Mouse (Mus musculus) limb, embryonic 13.5 days (tissue): ENCODE data around the gene Tcp10a. TPM values are rescaled to one million over a fixed set of nuclear protein-coding genes. Genes with fewer than 3 reads are reported as not detected.
A peak's percentile ranks its signal among the peaks of the same experiment; 100 is the strongest.
"Not testable (repeated sequence)": the region's sequence is repeated elsewhere in the genome, so short reads cannot be mapped to it uniquely, and the experiment has no call there.

Source experiments
- ATAC-seq: fragments of 200-750 bp; cut with Nextera tagmentation; 2 replicates; pipeline ENCODE4 v1.8.0; 2017; ENCODE audit warnings: low read depth, moderate number of reproducible peaks, moderate TSS enrichment; ENCODE audit not compliant: low FRiP score
- H3K27ac ChIP-seq: fragments of 300-500 bp; sonication (generic); 2 replicates; pipeline ENCODE4 v1.5.1; 2015; ENCODE audit warnings: inconsistent platforms, mild to moderate bottlenecking, moderate library complexity
- H3K27me3 ChIP-seq: fragments of 300-500 bp; sonication (generic); 2 replicates; pipeline ENCODE4 v1.6.1; 2015; ENCODE audit warnings: mild to moderate bottlenecking, inconsistent platforms
- H3K36me3 ChIP-seq: fragments of 300-500 bp; sonication (generic); 2 replicates; pipeline ENCODE4 v1.6.1; 2015; ENCODE audit warnings: inconsistent platforms, mild to moderate bottlenecking, moderate library complexity
- H3K4me1 ChIP-seq: fragments of 300-500 bp; sonication (generic); 2 replicates; pipeline ENCODE4 v1.6.1; 2015; ENCODE audit warnings: inconsistent platforms
- H3K4me2 ChIP-seq: fragments of 300-500 bp; sonication (generic); replicated peaks from 2 replicates; pipeline ENCODE4 v1.6.1; 2015; ENCODE audit warnings: inconsistent platforms, mild to moderate bottlenecking, moderate library complexity
- H3K4me3 ChIP-seq: fragments of 300-500 bp; sonication (generic); 2 replicates; pipeline ENCODE4 v1.5.1; 2015; ENCODE audit warnings: moderate library complexity, mild to moderate bottlenecking, inconsistent platforms
- H3K9ac ChIP-seq: fragments of 300-500 bp; sonication (generic); 2 replicates; pipeline ENCODE4 v1.6.1; 2015; ENCODE audit warnings: mild to moderate bottlenecking, inconsistent platforms
- H3K9me3 ChIP-seq: fragments of 300-500 bp; sonication (generic); 2 replicates; pipeline ENCODE4 v1.6.1; 2016; ENCODE audit warnings: inconsistent platforms
- WGBS: fragments of 180-500 bp; shearing (Covaris S2); methylation state at CpG from one replicate; pipeline ENCODE4 v1.1.7; 2015; 5-methylcytosine and 5-hydroxymethylcytosine counted together
- polyA plus RNA-seq: library from polyadenylated mRNA; unstranded; fragments of >200 nt; fragmentation: Nextera tagmentation; extraction: Ambion mirVana; gene quantifications from 2 replicates; pipeline ENCODE4 v1.2.1, GENCODE M21; 2015

Tcp10a gene
- polyA plus RNA-seq, result not detected in 2 replicates

GRCm38 (mm10) chr17:7324346-7324745 is at the start of gene Tcp10a:
Gene Tcp10a (plus strand): TSS chr17:7324646.
- H3K36me3 ChIP-seq, ATAC-seq, H3K4me3 ChIP-seq, H3K4me1 ChIP-seq, H3K4me2 ChIP-seq, H3K27me3 ChIP-seq, H3K27ac ChIP-seq, H3K9me3 ChIP-seq, H3K9ac ChIP-seq: not testable (repeated sequence)
- 92% methylated on average over 5 of the region's 5 CpGs for WGBS

- H3K4me3 ChIP-seq, result no peak overlapping the region
- no peaks in the 10 kb centered on the region for H3K4me1 ChIP-seq
- no peaks in the 10 kb centered on the region for H3K9me3 ChIP-seq
- H3K4me2 ChIP-seq, result no peak overlapping the region
- H3K27ac ChIP-seq, result no peak overlapping the region
- H3K9ac ChIP-seq, result no peak overlapping the region
- 93% methylated on average over 15 of the region's 15 CpGs for WGBS
- ATAC-seq, result no peak
- H3K27me3 ChIP-seq, result no peaks in the 10 kb centered on the region
- H3K36me3 ChIP-seq, result peaks cover 50% of the 10 kb centered on the region
These were observed 45.7 kb upstream of the Tcp10a start for GRCm38 (mm10) chr17:7278702-7279242.

GRCm38 (mm10) chr17:7279251-7279650 is 45.2 kb upstream of the Tcp10a start:
- Histone ChIP-seq H3K4me3 (no peak overlapping the region), H3K4me1 (no peaks in the 10 kb centered on the region), H3K9ac (no peak overlapping the region), H3K27ac (no peak overlapping the region), H3K36me3 (peaks cover 51% of the 10 kb centered on the region), H3K9me3 (no peaks in the 10 kb centered on the region), H3K27me3 (no peaks in the 10 kb centered on the region), H3K4me2 (no peak overlapping the region)
- WGBS, result 91% methylated on average over 9 of the region's 9 CpGs
- no peak for ATAC-seq

GRCm38 (mm10) chr17:7284297-7284910 is 40.0 kb upstream of the Tcp10a start:
- no peak for ATAC-seq
- Histone ChIP-seq H3K9ac (no peak overlapping the region), H3K4me3 (no peak overlapping the region), H3K4me2 (no peak overlapping the region), H3K27me3 (no peaks in the 10 kb centered on the region), H3K4me1 (no peaks in the 10 kb centered on the region), H3K36me3 (peaks cover 44% of the 10 kb centered on the region), H3K9me3 (no peaks in the 10 kb centered on the region), H3K27ac (no peak overlapping the region)
- 82% methylated on average over 8 of the region's 8 CpGs for WGBS

- peaks cover 45% of the 10 kb centered on the region for H3K36me3 ChIP-seq
- no peak overlapping the region for H3K4me3 ChIP-seq
- H3K9ac ChIP-seq, result no peak overlapping the region
- WGBS, result 85% methylated on average over 12 of the region's 12 CpGs
- no peak overlapping the region for H3K27ac ChIP-seq
- H3K9me3 ChIP-seq, result no peaks in the 10 kb centered on the region
- no peaks in the 10 kb centered on the region for H3K4me1 ChIP-seq
- no peak overlapping the region for H3K4me2 ChIP-seq
- ATAC-seq, result no peak
- H3K27me3 ChIP-seq, result no peaks in the 10 kb centered on the region
These were observed 39.2 kb upstream of the Tcp10a start for GRCm38 (mm10) chr17:7285292-7285691.

GRCm38 (mm10) chr17:7286422-7287050 is 37.9 kb upstream of the Tcp10a start:
- H3K4me1 ChIP-seq, result no peaks in the 10 kb centered on the region
- no peak overlapping the region for H3K27ac ChIP-seq
- WGBS, result 88% methylated on average over 12 of the region's 12 CpGs
- H3K4me3 ChIP-seq, result no peak overlapping the region
- H3K9ac ChIP-seq, result no peak overlapping the region
- H3K9me3 ChIP-seq, result no peaks in the 10 kb centered on the region
- no peak for ATAC-seq
- H3K36me3 ChIP-seq, result peaks cover 51% of the 10 kb centered on the region
- no peak overlapping the region for H3K4me2 ChIP-seq
- H3K27me3 ChIP-seq, result no peaks in the 10 kb centered on the region

GRCm38 (mm10) chr17:7292012-7292684 is 32.3 kb upstream of the Tcp10a start:
- Histone ChIP-seq H3K36me3 (peaks cover 33% of the 10 kb centered on the region), H3K4me1 (no peaks in the 10 kb centered on the region), H3K27ac (no peak overlapping the region), H3K4me2 (no peak overlapping the region), H3K9me3 (no peaks in the 10 kb centered on the region), H3K27me3 (no peaks in the 10 kb centered on the region), H3K9ac (no peak overlapping the region), H3K4me3 (no peak overlapping the region)
- ATAC-seq, result peak; percentile 66
- WGBS, result 80% methylated on average over 11 of the region's 11 CpGs

- 53% methylated on average over 8 of the region's 8 CpGs for WGBS
- H3K4me3 ChIP-seq, H3K4me2 ChIP-seq, H3K27me3 ChIP-seq, H3K27ac ChIP-seq, H3K9me3 ChIP-seq, H3K4me1 ChIP-seq, H3K36me3 ChIP-seq, H3K9ac ChIP-seq: not testable (repeated sequence)
- peak; percentile 77 for ATAC-seq
These were observed 17.9 kb upstream of the Tcp10a start for GRCm38 (mm10) chr17:7306278-7307196.

GRCm38 (mm10) chr17:7315693-7316382 is 8.6 kb upstream of the Tcp10a start:
- not testable (repeated sequence) for H3K27me3 ChIP-seq, H3K27ac ChIP-seq, H3K4me3 ChIP-seq, H3K9ac ChIP-seq, ATAC-seq, H3K9me3 ChIP-seq, H3K4me2 ChIP-seq, H3K4me1 ChIP-seq, H3K36me3 ChIP-seq
- WGBS, result 78% methylated on average over 8 of the region's 8 CpGs

GRCm38 (mm10) chr17:7319789-7320188 is 4.7 kb upstream of the Tcp10a start:
- not testable (repeated sequence) for ATAC-seq, H3K36me3 ChIP-seq, H3K9me3 ChIP-seq, H3K9ac ChIP-seq, H3K27me3 ChIP-seq, H3K27ac ChIP-seq, H3K4me1 ChIP-seq, H3K4me2 ChIP-seq, H3K4me3 ChIP-seq
- 83% methylated on average over 6 of the region's 6 CpGs for WGBS

- not testable (repeated sequence) for H3K4me1 ChIP-seq, ATAC-seq, H3K4me2 ChIP-seq, H3K9me3 ChIP-seq, H3K9ac ChIP-seq, H3K36me3 ChIP-seq, H3K27me3 ChIP-seq, H3K4me3 ChIP-seq, H3K27ac ChIP-seq
- 72% methylated on average over 8 of the region's 8 CpGs for WGBS
These were observed 2.0 kb downstream of the Tcp10a start for GRCm38 (mm10) chr17:7326415-7326814.
